Mouse (Mus musculus): ENCODE measurements around the gene Fntb. TPM values are rescaled to one million over a fixed set of nuclear protein-coding genes. Genes with fewer than 3 reads are reported as not detected.

The Fntb gene
- polyA plus RNA-seq, 1 experiment from 2014 or later = 24.4 TPM

DNA sequence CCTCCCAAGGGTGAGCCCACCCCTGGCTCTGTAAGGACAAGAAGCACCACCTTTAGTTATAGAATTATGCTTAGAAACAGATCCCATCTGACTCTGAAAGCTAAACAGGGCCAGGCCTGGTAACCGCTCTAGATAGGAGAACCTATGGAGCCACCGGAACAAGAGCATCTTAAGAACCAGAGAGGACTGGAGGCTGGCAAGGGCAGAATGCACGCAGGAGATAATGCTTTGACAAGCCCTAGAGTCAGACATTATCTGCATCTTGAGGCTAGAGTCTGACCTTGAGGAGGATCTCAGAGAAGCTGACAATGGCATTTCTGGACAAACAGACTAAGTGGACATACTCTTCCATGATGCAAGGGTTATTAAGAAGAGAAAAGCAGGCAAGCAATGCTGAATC, 182.1 kb downstream of the Fntb start:
- H3K27ac ChIP-seq = no peak overlapping the region
- H3K27me3 ChIP-seq (ENCODE audit: insufficient read depth, low read length) = no peaks in the 10 kb centered on the region
- no peak overlapping the region for H3K4me3 ChIP-seq (replicated peaks; ENCODE audit: low read depth, low read length)
- peaks cover 59% of the 10 kb centered on the region for H3K36me3 ChIP-seq (ENCODE audit: insufficient read depth, low read length)
- H3K9ac ChIP-seq (ENCODE audit: low read depth, low read length) = no peak overlapping the region
- WGBS = 98% methylated on average over 3 of the region's 3 CpGs
- no peak for ATAC-seq (replicated peaks; ENCODE audit: low FRiP score, low read depth)
- H3K4me1 ChIP-seq (replicated peaks; ENCODE audit: insufficient read depth, low read length) = no peaks in the 10 kb centered on the region
- no peak for TF ChIP-seq CTCF (IDR thresholded peaks at IDR 0.05; ENCODE audit: low read depth)
- no peak overlapping the region for H3K4me2 ChIP-seq (ENCODE audit: low read length)
- no peak for DNase-seq (ENCODE audit: low spot score)
- no peaks in the 10 kb centered on the region for H3K9me3 ChIP-seq (replicated peaks; ENCODE audit: low read length)

DNA sequence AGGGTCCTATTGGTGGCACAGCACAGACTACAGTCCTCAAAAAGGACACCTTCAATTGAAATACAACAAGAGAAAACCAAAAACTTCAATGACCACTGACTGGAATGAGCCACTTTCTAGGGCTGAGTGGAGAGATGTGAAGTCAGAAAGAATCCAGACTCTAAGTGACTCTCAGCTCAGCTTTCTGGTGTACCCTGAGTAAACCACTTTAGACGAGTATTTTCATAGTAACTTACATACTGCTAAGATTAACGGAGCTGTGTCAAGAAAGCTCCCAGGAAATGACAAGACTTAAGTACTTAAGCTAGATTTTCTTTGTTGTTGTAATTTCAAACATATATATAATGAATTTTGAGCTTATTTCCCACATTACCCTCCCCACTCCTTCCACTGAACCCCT, 182.8 kb downstream of the Fntb start:
- ATAC-seq (replicated peaks; ENCODE audit: low FRiP score, low read depth) (no peak), DNase-seq (ENCODE audit: low spot score) (no peak)
- no peak overlapping the region for H3K27ac ChIP-seq
- H3K4me2 ChIP-seq (ENCODE audit: low read length) = no peak overlapping the region
- H3K27me3 ChIP-seq (ENCODE audit: insufficient read depth, low read length) = no peaks in the 10 kb centered on the region
- no peak overlapping the region for H3K4me3 ChIP-seq (replicated peaks; ENCODE audit: low read depth, low read length)
- no peak for TF ChIP-seq CTCF (IDR thresholded peaks at IDR 0.05; ENCODE audit: low read depth)
- no peaks in the 10 kb centered on the region for H3K4me1 ChIP-seq (replicated peaks; ENCODE audit: insufficient read depth, low read length)
- 94% methylated on average over 2 of the region's 2 CpGs for WGBS
- peaks cover 55% of the 10 kb centered on the region for H3K36me3 ChIP-seq (ENCODE audit: insufficient read depth, low read length)
- H3K9ac ChIP-seq (ENCODE audit: low read depth, low read length) = no peak overlapping the region
- no peaks in the 10 kb centered on the region for H3K9me3 ChIP-seq (replicated peaks; ENCODE audit: low read length)

- Histone ChIP-seq H3K4me3 (replicated peaks; ENCODE audit: low read depth, low read length) (no peak overlapping the region), H3K27me3 (ENCODE audit: insufficient read depth, low read length) (no peaks in the 10 kb centered on the region), H3K36me3 (ENCODE audit: insufficient read depth, low read length) (peaks cover 53% of the 10 kb centered on the region), H3K9ac (ENCODE audit: low read depth, low read length) (no peak overlapping the region), H3K9me3 (replicated peaks; ENCODE audit: low read length) (no peaks in the 10 kb centered on the region), H3K27ac (no peak overlapping the region), H3K4me2 (ENCODE audit: low read length) (no peak overlapping the region), H3K4me1 (replicated peaks; ENCODE audit: insufficient read depth, low read length) (no peaks in the 10 kb centered on the region)
- TF ChIP-seq CTCF (IDR thresholded peaks at IDR 0.05; ENCODE audit: low read depth) = no peak
- WGBS = 73% methylated on average over 3 of the region's 3 CpGs
- ATAC-seq (replicated peaks; ENCODE audit: low FRiP score, low read depth) = no peak
- no peak for DNase-seq (ENCODE audit: low spot score)
Observed at GRCm38 (mm10) chr12:76948781-76949180, 183.4 kb downstream of the Fntb start.

DNA sequence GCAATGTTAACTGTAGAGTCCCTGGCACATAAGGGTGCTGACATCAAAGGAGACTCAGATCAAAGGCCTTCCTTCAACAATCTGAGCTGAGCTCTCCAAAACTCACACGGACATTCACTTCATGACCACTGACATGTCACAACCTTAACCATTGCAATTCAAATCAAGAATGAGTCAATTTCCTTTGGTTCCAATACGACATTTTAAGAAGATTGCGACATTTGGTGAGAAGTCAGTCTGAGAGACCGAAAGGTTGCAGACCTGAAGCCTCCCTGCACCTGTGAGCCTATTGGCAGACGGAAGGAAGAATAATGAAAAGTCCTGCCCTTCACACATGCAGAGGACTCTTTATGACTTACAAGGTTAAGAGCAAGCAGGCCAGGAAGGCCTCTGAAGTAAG, 184.9 kb downstream of the Fntb start:
- DNase-seq (ENCODE audit: low spot score) = no peak
- WGBS = 79% methylated on average over 5 of the region's 5 CpGs
- H3K9ac ChIP-seq (ENCODE audit: low read depth, low read length) = no peak overlapping the region
- H3K9me3 ChIP-seq (replicated peaks; ENCODE audit: low read length) = no peaks in the 10 kb centered on the region
- no peaks in the 10 kb centered on the region for H3K27me3 ChIP-seq (ENCODE audit: insufficient read depth, low read length)
- H3K36me3 ChIP-seq (ENCODE audit: insufficient read depth, low read length) = peaks cover 40% of the 10 kb centered on the region
- no peaks in the 10 kb centered on the region for H3K4me1 ChIP-seq (replicated peaks; ENCODE audit: insufficient read depth, low read length)
- H3K27ac ChIP-seq = no peak overlapping the region
- no peak overlapping the region for H3K4me2 ChIP-seq (ENCODE audit: low read length)
- ATAC-seq (replicated peaks; ENCODE audit: low FRiP score, low read depth) = no peak
- TF ChIP-seq CTCF (IDR thresholded peaks at IDR 0.05; ENCODE audit: low read depth) = no peak
- H3K4me3 ChIP-seq (replicated peaks; ENCODE audit: low read depth, low read length) = no peak overlapping the region

GRCm38 (mm10) chr12:76953750-76954363, 188.5 kb downstream of the Fntb start:
- Histone ChIP-seq H3K4me3 (replicated peaks; ENCODE audit: low read depth, low read length) (no peak overlapping the region), H3K27me3 (ENCODE audit: insufficient read depth, low read length) (no peaks in the 10 kb centered on the region), H3K9me3 (replicated peaks; ENCODE audit: low read length) (no peaks in the 10 kb centered on the region), H3K9ac (ENCODE audit: low read depth, low read length) (no peak overlapping the region), H3K27ac (0 out of 2 replicates have a peak overlapping the region, but pooled peaks have one; percentile 77), H3K4me1 (replicated peaks; ENCODE audit: insufficient read depth, low read length) (no peaks in the 10 kb centered on the region), H3K4me2 (ENCODE audit: low read length) (no peak overlapping the region), H3K36me3 (ENCODE audit: insufficient read depth, low read length) (peaks cover 32% of the 10 kb centered on the region)
- ATAC-seq (replicated peaks; ENCODE audit: low FRiP score, low read depth) (no peak), DNase-seq (ENCODE audit: low spot score) (no peak)
- no peak for TF ChIP-seq CTCF (IDR thresholded peaks at IDR 0.05; ENCODE audit: low read depth)
- 77% methylated on average over 2 of the region's 2 CpGs for WGBS

DNA sequence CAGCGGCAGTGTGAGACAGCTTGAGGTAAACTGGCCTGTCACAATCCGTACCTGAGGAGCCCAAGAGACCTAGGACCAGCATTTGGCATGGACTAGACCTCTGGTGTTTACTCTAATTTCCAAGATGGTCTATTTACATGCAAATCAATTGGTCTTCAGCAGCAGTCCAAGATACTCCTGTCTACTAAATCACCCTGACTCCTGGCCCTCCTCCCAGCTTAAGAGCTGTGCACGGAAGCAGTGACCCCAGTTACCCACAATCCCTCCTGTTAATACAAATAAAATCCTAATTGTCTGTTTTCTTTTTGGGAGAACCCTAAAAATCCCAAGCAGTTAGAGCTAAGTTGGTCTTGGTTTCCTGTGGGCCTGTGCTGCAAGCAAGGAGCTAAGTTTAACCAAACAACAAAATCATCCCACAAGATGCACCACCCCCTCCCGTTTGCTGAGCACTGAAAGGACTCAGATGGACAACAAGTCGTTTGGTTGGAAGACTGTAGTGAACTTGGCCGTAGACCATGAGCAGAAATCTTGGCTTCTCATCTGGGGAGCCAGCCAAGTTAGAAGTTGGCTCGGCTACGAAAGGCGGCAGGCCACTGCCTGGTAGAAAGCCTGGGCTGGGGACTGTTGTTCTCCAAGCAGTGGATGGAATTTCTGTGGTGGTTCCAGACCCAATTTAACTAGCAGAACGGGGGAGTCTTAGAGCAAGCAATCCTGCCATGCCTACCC, 189.5 kb downstream of the Fntb start:
- Histone ChIP-seq H3K27ac (peak overlapping the region; percentile 77), H3K36me3 (ENCODE audit: insufficient read depth, low read length) (peaks cover 30% of the 10 kb centered on the region), H3K9ac (ENCODE audit: low read depth, low read length) (no peak overlapping the region), H3K27me3 (ENCODE audit: insufficient read depth, low read length) (no peaks in the 10 kb centered on the region), H3K4me3 (replicated peaks; ENCODE audit: low read depth, low read length) (no peak overlapping the region), H3K4me2 (ENCODE audit: low read length) (no peak overlapping the region), H3K9me3 (replicated peaks; ENCODE audit: low read length) (no peaks in the 10 kb centered on the region), H3K4me1 (replicated peaks; ENCODE audit: insufficient read depth, low read length) (no peaks in the 10 kb centered on the region)
- DNase-seq (ENCODE audit: low spot score) (peak; percentile 85), ATAC-seq (replicated peaks; ENCODE audit: low FRiP score, low read depth) (peak; percentile 33; the same call in 1 of the 2 replicates)
- no peak for TF ChIP-seq CTCF (IDR thresholded peaks at IDR 0.05; ENCODE audit: low read depth)
- 47% methylated on average over 10 of the region's 10 CpGs for WGBS

Measured in kidney, postnatal 0 days (tissue).